Mouse (Mus musculus): Measurements from ENCODE around the gene Nr1h4. TPM values are rescaled to one million over a fixed set of nuclear protein-coding genes. Genes with fewer than 3 reads are reported as not detected.

Gene Nr1h4
- polyA plus RNA-seq, 1 experiment from 2014 or later, result not detected

DNA sequence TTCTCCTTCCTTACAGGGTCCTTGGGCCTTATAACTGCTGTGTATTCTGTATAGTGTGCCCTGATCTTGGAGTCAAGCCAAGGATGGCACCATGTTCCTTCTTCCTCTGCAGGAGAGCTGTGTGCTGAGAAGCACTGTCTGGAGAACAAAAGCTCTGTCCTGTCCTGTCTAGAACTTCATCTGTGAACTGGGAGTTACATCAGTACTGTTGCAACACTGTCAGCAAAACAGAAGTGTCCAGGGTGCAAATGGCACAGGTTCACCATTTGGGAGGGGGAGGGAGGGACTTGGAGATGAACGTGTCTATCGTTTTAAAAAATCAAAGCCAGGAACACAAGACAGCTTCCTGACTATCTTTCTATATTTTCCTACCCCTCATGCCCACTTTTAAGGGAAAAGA lies 1.4 kb downstream of the Nr1h4 start:
- no peak for ATAC-seq (ENCODE audit: low FRiP score, low TSS enrichment)

DNA sequence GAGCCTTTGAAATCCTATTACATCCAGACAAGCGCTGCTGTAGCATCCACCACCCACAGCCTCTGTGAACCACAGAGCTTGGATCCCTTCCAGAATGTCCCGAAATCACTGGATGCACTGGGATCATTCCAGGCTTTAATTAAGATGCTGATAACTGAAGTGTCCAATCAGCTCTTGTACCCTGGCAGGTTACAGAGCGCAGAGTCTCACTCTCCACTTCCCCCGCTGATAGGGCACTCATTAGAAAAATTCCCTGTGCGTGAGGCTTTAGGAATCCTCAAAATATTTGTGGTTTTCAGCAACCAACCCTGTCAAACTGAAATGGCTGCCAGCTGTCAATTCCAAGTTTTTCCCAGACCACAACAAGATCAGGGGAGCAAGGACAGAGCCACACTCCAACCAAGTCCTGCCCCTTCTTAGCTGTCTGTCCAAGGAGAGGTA lies 2.2 kb downstream of the Nr1h4 start:
- Histone ChIP-seq H3K27ac (replicated peaks; ENCODE audit: low read depth, low read length) (no peak overlapping the region), H3K36me3 (ENCODE audit: control insufficient read depth, insufficient read depth, low read length) (no peaks in the 10 kb centered on the region), H3K4me3 (replicated peaks; ENCODE audit: low read depth, low read length) (no peak overlapping the region), H3K4me2 (ENCODE audit: low read length) (no peak overlapping the region), H3K9me3 (ENCODE audit: control insufficient read depth, low read length) (no peaks in the 10 kb centered on the region), H3K27me3 (ENCODE audit: control insufficient read depth, insufficient read depth, low read length) (no peaks in the 10 kb centered on the region), H3K4me1 (ENCODE audit: control insufficient read depth, insufficient read depth, low read length) (no peaks in the 10 kb centered on the region), H3K9ac (replicated peaks; ENCODE audit: low read length) (no peak overlapping the region)
- peak; percentile 60; the same call in 1 of the 2 replicates for ATAC-seq (ENCODE audit: low FRiP score, low TSS enrichment)
- WGBS, result 52% methylated on average over 5 of the region's 5 CpGs
- peak; percentile 71 for DNase-seq

More for the DNA sequence above, 1.4 kb downstream of the Nr1h4 start:
- no peak overlapping the region for H3K4me2 ChIP-seq (ENCODE audit: low read length)
- no peaks in the 10 kb centered on the region for H3K36me3 ChIP-seq (ENCODE audit: control insufficient read depth, insufficient read depth, low read length)
- no peak for DNase-seq
- H3K9me3 ChIP-seq (ENCODE audit: control insufficient read depth, low read length), result no peaks in the 10 kb centered on the region
- no peak overlapping the region for H3K27ac ChIP-seq (replicated peaks; ENCODE audit: low read depth, low read length)
- 87% methylated on average over 2 of the region's 2 CpGs for WGBS
- H3K27me3 ChIP-seq (ENCODE audit: control insufficient read depth, insufficient read depth, low read length), result no peaks in the 10 kb centered on the region
- no peaks in the 10 kb centered on the region for H3K4me1 ChIP-seq (ENCODE audit: control insufficient read depth, insufficient read depth, low read length)
- H3K4me3 ChIP-seq (replicated peaks; ENCODE audit: low read depth, low read length), result no peak overlapping the region
- no peak overlapping the region for H3K9ac ChIP-seq (replicated peaks; ENCODE audit: low read length)

DNA sequence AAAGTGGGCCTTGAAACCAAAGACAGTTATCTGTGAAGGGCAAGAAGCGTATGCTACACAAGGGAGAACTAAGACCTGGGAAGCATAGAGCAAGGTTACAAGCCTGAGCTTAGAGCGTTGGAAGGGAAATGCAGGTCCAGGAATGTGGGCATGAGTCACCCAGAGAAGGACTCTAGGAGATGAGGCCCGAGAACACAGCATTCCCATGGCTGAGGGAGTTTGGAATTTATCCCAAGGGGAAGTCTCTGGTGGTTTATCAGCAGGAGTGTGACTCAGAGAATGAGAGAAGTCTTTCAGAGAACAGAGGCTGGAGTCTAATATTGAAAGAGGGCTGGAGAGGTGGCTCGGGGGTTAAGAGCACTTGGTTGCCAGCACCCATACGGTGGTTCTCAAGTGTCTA lies 6.3 kb downstream of the Nr1h4 start:
- DNase-seq, result no peak
- no peak overlapping the region for H3K4me2 ChIP-seq (ENCODE audit: low read length)
- H3K4me1 ChIP-seq (ENCODE audit: control insufficient read depth, insufficient read depth, low read length), result no peaks in the 10 kb centered on the region
- no peak for ATAC-seq (ENCODE audit: low FRiP score, low TSS enrichment)
- H3K4me3 ChIP-seq (replicated peaks; ENCODE audit: low read depth, low read length), result no peak overlapping the region
- H3K9me3 ChIP-seq (ENCODE audit: control insufficient read depth, low read length), result no peaks in the 10 kb centered on the region
- no peaks in the 10 kb centered on the region for H3K27me3 ChIP-seq (ENCODE audit: control insufficient read depth, insufficient read depth, low read length)
- H3K9ac ChIP-seq (replicated peaks; ENCODE audit: low read length), result no peak overlapping the region
- 88% methylated on average over 5 of the region's 5 CpGs for WGBS
- no peaks in the 10 kb centered on the region for H3K36me3 ChIP-seq (ENCODE audit: control insufficient read depth, insufficient read depth, low read length)
- no peak overlapping the region for H3K27ac ChIP-seq (replicated peaks; ENCODE audit: low read depth, low read length)

DNA sequence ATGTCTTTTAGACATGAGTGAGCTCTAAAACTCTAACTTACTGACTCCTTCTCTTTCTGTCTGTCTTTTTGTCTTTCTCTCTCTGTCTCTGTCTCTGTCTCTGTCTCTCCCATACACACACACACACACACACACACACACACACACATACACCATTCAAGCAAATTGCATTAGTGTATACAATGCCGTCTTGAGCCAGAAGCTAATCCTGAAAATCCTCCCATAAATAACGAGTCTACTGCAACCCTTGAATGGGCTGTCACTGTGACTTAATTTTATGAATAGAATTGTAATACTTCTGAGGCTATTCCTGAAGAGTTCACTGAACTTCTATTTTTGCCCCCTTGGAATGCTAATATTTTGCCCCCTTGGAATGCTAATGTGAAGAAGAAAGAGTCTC lies 7.6 kb downstream of the Nr1h4 start:
- Histone ChIP-seq H3K27me3 (ENCODE audit: control insufficient read depth, insufficient read depth, low read length) (no peaks in the 10 kb centered on the region), H3K36me3 (ENCODE audit: control insufficient read depth, insufficient read depth, low read length) (no peaks in the 10 kb centered on the region), H3K4me3 (replicated peaks; ENCODE audit: low read depth, low read length) (no peak overlapping the region), H3K9ac (replicated peaks; ENCODE audit: low read length) (no peak overlapping the region), H3K4me2 (ENCODE audit: low read length) (no peak overlapping the region), H3K9me3 (ENCODE audit: control insufficient read depth, low read length) (no peaks in the 10 kb centered on the region), H3K27ac (replicated peaks; ENCODE audit: low read depth, low read length) (no peak overlapping the region), H3K4me1 (ENCODE audit: control insufficient read depth, insufficient read depth, low read length) (no peaks in the 10 kb centered on the region)
- DNase-seq, result no peak
- no peak; the same call in 1 of the 2 replicates for ATAC-seq (ENCODE audit: low FRiP score, low TSS enrichment)
- 20% methylated on average over 2 of the region's 2 CpGs for WGBS

DNA sequence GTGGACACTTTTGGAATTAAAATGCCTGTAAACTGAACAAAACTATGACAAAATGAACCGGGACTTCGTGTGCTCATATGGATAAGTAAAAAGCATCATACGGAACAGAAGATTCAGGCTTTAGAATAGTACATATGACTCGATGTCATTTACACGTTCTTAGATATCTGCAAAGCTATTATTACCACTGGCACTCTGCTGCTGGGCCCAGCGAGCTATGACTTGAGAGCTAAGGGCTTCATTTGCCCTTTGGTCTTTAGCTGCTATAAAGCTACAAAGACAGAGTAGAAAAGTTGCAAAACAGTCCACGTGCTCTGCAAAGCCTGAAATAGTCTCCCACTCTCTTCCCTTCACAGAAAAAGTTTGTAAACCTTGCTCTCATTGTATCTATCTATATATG lies 10.9 kb downstream of the Nr1h4 start:
- no peak overlapping the region for H3K9ac ChIP-seq (replicated peaks; ENCODE audit: low read length)
- H3K9me3 ChIP-seq (ENCODE audit: control insufficient read depth, low read length), result no peaks in the 10 kb centered on the region
- DNase-seq (no peak), ATAC-seq (ENCODE audit: low FRiP score, low TSS enrichment) (no peak)
- no peak overlapping the region for H3K27ac ChIP-seq (replicated peaks; ENCODE audit: low read depth, low read length)
- no peak overlapping the region for H3K4me3 ChIP-seq (replicated peaks; ENCODE audit: low read depth, low read length)
- H3K4me2 ChIP-seq (ENCODE audit: low read length), result no peak overlapping the region
- no peaks in the 10 kb centered on the region for H3K4me1 ChIP-seq (ENCODE audit: control insufficient read depth, insufficient read depth, low read length)
- no peaks in the 10 kb centered on the region for H3K36me3 ChIP-seq (ENCODE audit: control insufficient read depth, insufficient read depth, low read length)
- 90% methylated on average over 7 of the region's 7 CpGs for WGBS
- H3K27me3 ChIP-seq (ENCODE audit: control insufficient read depth, insufficient read depth, low read length), result no peaks in the 10 kb centered on the region

DNA sequence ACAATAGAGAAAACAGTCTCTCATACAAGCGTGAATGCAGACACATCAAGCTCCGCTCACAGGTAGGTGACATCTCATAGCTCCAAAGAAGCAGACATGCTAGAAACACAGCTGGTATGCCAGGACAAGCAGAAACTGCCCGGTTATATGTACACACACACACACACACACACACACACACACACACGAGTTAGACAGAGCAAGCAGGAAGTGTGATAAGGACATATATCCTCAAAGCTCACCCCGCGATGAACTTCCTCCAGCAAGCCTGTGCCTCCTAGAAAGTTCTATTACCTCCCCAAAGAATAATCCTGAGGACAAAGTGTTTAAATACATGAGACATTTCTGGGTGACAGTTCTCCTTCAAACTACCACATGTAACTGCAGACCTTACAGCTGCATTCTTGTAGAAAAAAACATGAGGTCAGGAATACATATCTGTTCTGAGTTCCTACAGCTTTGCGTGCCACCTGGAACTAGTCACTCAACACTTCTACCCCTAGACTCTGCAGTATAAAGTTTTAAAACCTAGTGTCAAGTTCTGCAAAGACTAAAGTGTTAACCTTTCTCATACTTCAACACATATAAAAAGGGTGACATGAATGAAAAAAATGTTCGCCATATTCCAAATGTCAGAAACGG lies 11.5 kb downstream of the Nr1h4 start:
- DNase-seq (no peak), ATAC-seq (ENCODE audit: low FRiP score, low TSS enrichment) (no peak)
- no peaks in the 10 kb centered on the region for H3K36me3 ChIP-seq (ENCODE audit: control insufficient read depth, insufficient read depth, low read length)
- H3K9ac ChIP-seq (replicated peaks; ENCODE audit: low read length), result no peak overlapping the region
- H3K9me3 ChIP-seq (ENCODE audit: control insufficient read depth, low read length), result no peaks in the 10 kb centered on the region
- 95% methylated on average over 9 of the region's 9 CpGs for WGBS
- no peak overlapping the region for H3K27ac ChIP-seq (replicated peaks; ENCODE audit: low read depth, low read length)
- no peaks in the 10 kb centered on the region for H3K4me1 ChIP-seq (ENCODE audit: control insufficient read depth, insufficient read depth, low read length)
- no peak overlapping the region for H3K4me2 ChIP-seq (ENCODE audit: low read length)
- no peaks in the 10 kb centered on the region for H3K27me3 ChIP-seq (ENCODE audit: control insufficient read depth, insufficient read depth, low read length)
- no peak overlapping the region for H3K4me3 ChIP-seq (replicated peaks; ENCODE audit: low read depth, low read length)

DNA sequence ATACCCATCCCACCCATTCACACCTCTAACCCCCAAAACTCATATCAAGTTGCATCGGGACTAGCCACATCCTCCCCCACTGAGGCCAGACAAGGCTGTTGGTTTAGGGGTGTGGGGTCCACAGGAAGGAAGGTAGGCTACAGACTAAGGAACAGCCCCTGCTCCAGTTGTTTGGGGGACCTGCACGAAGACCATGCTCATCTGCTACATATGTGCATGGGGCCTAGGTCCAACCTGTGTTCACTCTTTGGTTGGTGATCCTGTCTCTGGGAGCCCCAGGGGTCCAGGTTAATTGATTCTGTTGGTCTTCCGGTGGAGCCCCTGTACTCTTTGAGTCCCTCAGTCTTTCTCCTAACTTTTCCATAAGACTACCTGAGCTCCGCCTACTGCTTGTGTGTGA lies 13.0 kb downstream of the Nr1h4 start:
- WGBS, result 95% methylated on average over 4 of the region's 4 CpGs
- no peaks in the 10 kb centered on the region for H3K9me3 ChIP-seq (ENCODE audit: control insufficient read depth, low read length)

DNA sequence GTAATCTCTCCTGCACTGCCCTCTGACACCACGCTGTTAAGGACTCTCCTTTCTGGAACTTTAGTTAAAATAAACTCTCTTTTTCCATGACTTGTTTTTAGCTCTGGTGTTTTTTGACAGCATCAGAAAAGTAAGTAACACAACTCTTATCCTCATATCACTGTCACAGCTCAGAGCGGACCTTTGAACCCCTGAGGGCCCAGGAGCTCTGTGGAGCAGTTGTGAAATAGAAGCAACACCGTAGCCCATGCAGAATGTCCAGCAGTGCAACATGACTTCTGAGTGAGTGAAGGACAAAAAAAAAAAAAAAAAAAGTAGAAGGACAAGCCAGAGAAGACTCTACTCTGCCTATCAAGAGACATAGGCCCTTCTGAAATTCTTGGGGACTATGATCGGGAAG lies 14.2 kb downstream of the Nr1h4 start:
- no peaks in the 10 kb centered on the region for H3K4me1 ChIP-seq (ENCODE audit: control insufficient read depth, insufficient read depth, low read length)
- ATAC-seq (ENCODE audit: low FRiP score, low TSS enrichment) (no peak), DNase-seq (no peak)
- H3K27ac ChIP-seq (replicated peaks; ENCODE audit: low read depth, low read length), result no peak overlapping the region
- no peak overlapping the region for H3K9ac ChIP-seq (replicated peaks; ENCODE audit: low read length)
- no peaks in the 10 kb centered on the region for H3K27me3 ChIP-seq (ENCODE audit: control insufficient read depth, insufficient read depth, low read length)
- no peak overlapping the region for H3K4me2 ChIP-seq (ENCODE audit: low read length)
- no peaks in the 10 kb centered on the region for H3K36me3 ChIP-seq (ENCODE audit: control insufficient read depth, insufficient read depth, low read length)
- H3K9me3 ChIP-seq (ENCODE audit: control insufficient read depth, low read length), result no peaks in the 10 kb centered on the region
- WGBS, result 85% methylated on average over 4 of the region's 4 CpGs
- no peak overlapping the region for H3K4me3 ChIP-seq (replicated peaks; ENCODE audit: low read depth, low read length)

More for the DNA sequence above, 13.0 kb downstream of the Nr1h4 start:
- H3K27me3 ChIP-seq (ENCODE audit: control insufficient read depth, insufficient read depth, low read length), result no peaks in the 10 kb centered on the region
- H3K27ac ChIP-seq (replicated peaks; ENCODE audit: low read depth, low read length), result no peak overlapping the region
- H3K9ac ChIP-seq (replicated peaks; ENCODE audit: low read length), result no peak overlapping the region
- DNase-seq, result no peak
- no peak overlapping the region for H3K4me3 ChIP-seq (replicated peaks; ENCODE audit: low read depth, low read length)
- no peaks in the 10 kb centered on the region for H3K4me1 ChIP-seq (ENCODE audit: control insufficient read depth, insufficient read depth, low read length)
- H3K36me3 ChIP-seq (ENCODE audit: control insufficient read depth, insufficient read depth, low read length), result no peaks in the 10 kb centered on the region
- H3K4me2 ChIP-seq (ENCODE audit: low read length), result no peak overlapping the region
- ATAC-seq (ENCODE audit: low FRiP score, low TSS enrichment), result no peak

DNA sequence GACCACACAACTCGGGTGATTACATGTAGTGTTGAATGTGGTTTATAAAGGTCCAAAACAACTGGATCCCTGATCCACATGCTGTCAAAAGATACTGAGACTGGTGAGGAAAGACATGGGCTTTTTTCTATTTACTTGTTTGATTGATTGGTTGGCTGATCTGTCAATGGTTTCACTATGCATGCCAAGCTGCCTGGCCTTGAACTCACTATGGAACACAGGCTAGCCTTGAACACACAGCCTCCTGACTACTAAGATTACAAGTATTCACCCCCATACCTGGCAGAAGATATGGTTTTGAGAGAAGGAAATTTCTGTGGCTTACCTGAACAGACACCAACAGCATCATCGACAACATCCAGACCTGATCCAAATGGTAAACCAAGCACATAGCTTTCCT lies 15.0 kb downstream of the Nr1h4 start:
- WGBS, result 91% methylated on average over 2 of the region's 2 CpGs
- no peak overlapping the region for H3K27ac ChIP-seq (replicated peaks; ENCODE audit: low read depth, low read length)
- no peaks in the 10 kb centered on the region for H3K9me3 ChIP-seq (ENCODE audit: control insufficient read depth, low read length)
- H3K36me3 ChIP-seq (ENCODE audit: control insufficient read depth, insufficient read depth, low read length), result no peaks in the 10 kb centered on the region
- DNase-seq (no peak), ATAC-seq (ENCODE audit: low FRiP score, low TSS enrichment) (no peak)
- no peak overlapping the region for H3K4me2 ChIP-seq (ENCODE audit: low read length)
- H3K27me3 ChIP-seq (ENCODE audit: control insufficient read depth, insufficient read depth, low read length), result no peaks in the 10 kb centered on the region
- no peak overlapping the region for H3K4me3 ChIP-seq (replicated peaks; ENCODE audit: low read depth, low read length)
- H3K9ac ChIP-seq (replicated peaks; ENCODE audit: low read length), result no peak overlapping the region
- H3K4me1 ChIP-seq (ENCODE audit: control insufficient read depth, insufficient read depth, low read length), result no peaks in the 10 kb centered on the region

Measured in midbrain, embryonic 14.5 days (tissue).